Mouse (Mus musculus) gastrocnemius, postnatal 10 days (tissue): ENCODE measurements around the gene Gm4553. TPM values are rescaled to one million over a fixed set of nuclear protein-coding genes. Genes with fewer than 3 reads are reported as not detected.
A peak's percentile ranks its signal among the peaks of the same experiment; 100 is the strongest.
"Not testable (repeated sequence)": the region's sequence is repeated elsewhere in the genome, so short reads cannot be mapped to it uniquely, and the experiment has no call there.

Experiments
- DNase-seq: peaks from one replicate; pipeline ENCODE4 v3.0.0; 2021; ENCODE audit warnings: mixed read lengths
- long read RNA-seq, 2 experiments: library from polyadenylated mRNA; stranded (forward); transcript quantifications; one replicate each; pipeline ENCODE4 v2.0.0; 2021
- total RNA-seq, 2 experiments: library from RNA; stranded (reverse); gene quantifications; 2 replicates each; pipeline ENCODE4 v1.2.3; 2021

Gene Gm4553
- total RNA-seq: not detected
- long read RNA-seq, experiment 1: 0 reads
- long read RNA-seq, experiment 2: 0 reads

GRCm38 (mm10) chr7:142165639-142166038 is at the start of gene Gm4553:
Gene Gm4553 (minus strand): TSS chr7:142165739.
- DNase-seq: not testable (repeated sequence)

- DNase-seq: not testable (repeated sequence)
These were observed 46.6 kb upstream of the Gm4553 start for GRCm38 (mm10) chr7:142212136-142212535.

- no peak for DNase-seq
These were observed 46.0 kb upstream of the Gm4553 start, which contains the start of gene Gm7579 for GRCm38 (mm10) chr7:142211559-142211958. Gene Gm7579 (plus strand): TSS chr7:142211859.

- not testable (repeated sequence) for DNase-seq
These were observed 41.4 kb upstream of the Gm4553 start for GRCm38 (mm10) chr7:142206891-142207290.

- no peak for DNase-seq
These were observed 39.9 kb upstream of the Gm4553 start for GRCm38 (mm10) chr7:142205488-142205887.

- DNase-seq: no peak
These were observed 35.5 kb upstream of the Gm4553 start, which contains the start of gene Krtap5-3 for GRCm38 (mm10) chr7:142201064-142201463. Gene Krtap5-3 (plus strand): TSS chr7:142201364.

GRCm38 (mm10) chr7:142198748-142199147 is 33.2 kb upstream of the Gm4553 start:
- DNase-seq: no peak

GRCm38 (mm10) chr7:142190289-142190688 is 24.8 kb upstream of the Gm4553 start, which contains the start of gene Gm10153:
Gene Gm10153 (minus strand): TSS chr7:142190389.
- DNase-seq: no peak

GRCm38 (mm10) chr7:142188156-142188555 is 22.6 kb upstream of the Gm4553 start:
- no peak for DNase-seq

- no peak for DNase-seq
These were observed 15.5 kb upstream of the Gm4553 start for GRCm38 (mm10) chr7:142181021-142181420.

GRCm38 (mm10) chr7:142178685-142179084 is 13.1 kb upstream of the Gm4553 start:
- DNase-seq: no peak

- not testable (repeated sequence) for DNase-seq
These were observed 10.4 kb upstream of the Gm4553 start, which contains the start of gene Krtap5-2 for GRCm38 (mm10) chr7:142175905-142176304. Gene Krtap5-2 (minus strand): TSS chr7:142176005.

GRCm38 (mm10) chr7:142169836-142170235 is 4.3 kb upstream of the Gm4553 start:
- no peak for DNase-seq

GRCm38 (mm10) chr7:142159366-142159765 is 6.2 kb downstream of the Gm4553 start:
- no peak for DNase-seq

- not testable (repeated sequence) for DNase-seq
These were observed 8.5 kb downstream of the Gm4553 start, which contains the start of gene Gm29735 for GRCm38 (mm10) chr7:142157013-142157412. Gene Gm29735 (minus strand): TSS chr7:142157113.

GRCm38 (mm10) chr7:142155308-142155707 is 10.2 kb downstream of the Gm4553 start:
- DNase-seq: no peak

GRCm38 (mm10) chr7:142152191-142152590 is 13.3 kb downstream of the Gm4553 start:
- DNase-seq: no peak

GRCm38 (mm10) chr7:142148633-142149032 is 16.9 kb downstream of the Gm4553 start:
- no peak for DNase-seq

- DNase-seq: peak; percentile 31
These were observed 19.5 kb downstream of the Gm4553 start for GRCm38 (mm10) chr7:142146033-142146432.

- no peak for DNase-seq
These were observed 20.1 kb downstream of the Gm4553 start for GRCm38 (mm10) chr7:142145413-142145940.

- DNase-seq: no peak
These were observed 21.0 kb downstream of the Gm4553 start, which contains the start of gene Gm45337 for GRCm38 (mm10) chr7:142144507-142144906. Gene Gm45337 (minus strand): TSS chr7:142144607.

GRCm38 (mm10) chr7:142143506-142144010 is 22.0 kb downstream of the Gm4553 start:
- DNase-seq: not testable (repeated sequence)

- DNase-seq: no peak
These were observed 24.8 kb downstream of the Gm4553 start for GRCm38 (mm10) chr7:142140696-142141095.

- not testable (repeated sequence) for DNase-seq
These were observed 29.6 kb downstream of the Gm4553 start, which contains the start of gene Gm39115 for GRCm38 (mm10) chr7:142135934-142136333. Gene Gm39115 (minus strand): TSS chr7:142136034.
